Mouse (Mus musculus) common myeloid progenitor, adult 5-6 weeks (primary cell): ENCODE data around the gene Ccsap. TPM values are rescaled to one million over a fixed set of nuclear protein-coding genes. Genes with fewer than 3 reads are reported as not detected.

Experiments used
- ATAC-seq: replicated peaks from 2 replicates; pipeline ENCODE4 v1.8.0; 2016; ENCODE audit warnings: low read depth, mild to moderate bottlenecking, moderate TSS enrichment, inconsistent platforms; ENCODE audit not compliant: poor library complexity, severe bottlenecking
- total RNA-seq: library from RNA; stranded (forward); fragments of 200-1000, 187-1606 nt; gene quantifications from 2 replicates; pipeline ENCODE4 v1.2.3, GENCODE M21; 2017

Gene Ccsap
- total RNA-seq = 10.6 and 12.2 TPM in 2 replicates

DNA sequence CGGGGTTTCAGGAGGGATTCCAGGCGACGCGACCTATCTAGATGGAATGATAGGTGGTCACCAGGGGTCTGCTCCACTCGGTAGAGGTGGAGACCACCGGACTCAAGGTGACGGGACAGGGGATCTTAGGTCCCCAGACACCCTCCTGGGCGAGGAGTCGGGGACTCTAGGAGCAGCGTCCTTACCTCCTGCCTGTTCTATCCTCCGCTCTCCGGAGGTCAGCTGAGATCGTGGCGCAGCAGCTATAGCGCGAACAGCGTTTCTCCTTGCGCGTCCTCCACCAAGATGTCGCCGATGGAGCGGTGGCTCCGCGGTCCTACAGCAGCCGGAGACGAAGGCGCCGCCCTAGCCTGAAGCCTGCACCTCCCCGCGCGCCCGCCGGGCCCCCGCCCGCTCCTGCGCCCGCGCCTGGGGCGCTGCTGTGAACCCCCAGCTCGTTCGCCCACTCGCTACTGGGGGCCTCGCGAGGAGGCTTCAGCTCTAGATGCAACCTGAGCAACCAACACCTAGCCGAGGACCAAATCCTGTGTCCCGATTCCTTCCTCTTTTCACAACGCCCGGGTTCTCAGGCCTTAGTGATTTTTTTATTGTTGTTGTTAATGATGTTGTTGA, at the start of gene Ccsap:
Gene Ccsap (minus strand): TSS at position 562 of the 612 bp plus-strand sequence.
- ATAC-seq = peak; percentile 43

GRCm38 (mm10) chr8:123907604-123908003, 47.6 kb upstream of the Ccsap start:
- no peak for ATAC-seq

DNA sequence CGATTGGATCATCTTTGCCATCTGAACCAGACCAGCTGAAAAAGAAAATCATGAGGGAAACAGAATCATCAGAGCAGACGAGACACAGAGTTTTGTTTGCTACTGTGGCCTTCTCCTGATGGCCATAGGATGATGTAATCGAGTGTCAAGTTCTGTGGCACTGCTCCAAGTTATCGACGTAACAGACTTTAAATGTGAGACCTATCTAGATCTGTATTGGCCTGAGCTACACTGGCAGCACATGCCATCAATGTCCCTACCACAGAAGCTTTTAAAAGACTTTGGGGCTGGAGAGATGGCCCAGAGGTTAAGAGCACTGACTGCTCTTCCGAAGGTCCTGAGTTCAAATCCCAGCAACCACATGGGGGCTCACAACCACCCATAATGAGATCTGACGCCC, 42.6 kb upstream of the Ccsap start:
- ATAC-seq = no peak

DNA sequence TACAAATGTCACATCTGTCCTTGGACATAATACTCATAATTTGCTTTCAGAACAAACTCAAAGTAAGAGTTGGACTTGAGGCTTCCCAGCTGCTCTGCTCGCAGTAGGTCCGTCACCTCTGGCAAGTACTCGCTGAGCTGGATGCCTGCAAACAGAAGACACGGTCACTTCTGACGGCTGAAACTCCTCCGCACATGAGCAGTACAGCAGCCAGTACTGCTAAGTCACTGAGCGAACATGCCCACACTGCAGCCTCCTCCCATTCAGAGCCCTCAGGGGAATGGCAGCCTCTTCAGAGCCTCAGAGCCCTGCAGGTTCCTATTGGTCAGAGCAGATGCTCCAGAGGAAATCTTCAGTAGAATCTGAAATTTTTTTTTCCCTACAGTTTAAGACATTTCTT, 39.4 kb upstream of the Ccsap start:
- no peak for ATAC-seq

- ATAC-seq = no peak
These were observed 38.6 kb upstream of the Ccsap start for GRCm38 (mm10) chr8:123898576-123898975.

GRCm38 (mm10) chr8:123896774-123897173, 36.8 kb upstream of the Ccsap start:
- ATAC-seq = no peak

DNA sequence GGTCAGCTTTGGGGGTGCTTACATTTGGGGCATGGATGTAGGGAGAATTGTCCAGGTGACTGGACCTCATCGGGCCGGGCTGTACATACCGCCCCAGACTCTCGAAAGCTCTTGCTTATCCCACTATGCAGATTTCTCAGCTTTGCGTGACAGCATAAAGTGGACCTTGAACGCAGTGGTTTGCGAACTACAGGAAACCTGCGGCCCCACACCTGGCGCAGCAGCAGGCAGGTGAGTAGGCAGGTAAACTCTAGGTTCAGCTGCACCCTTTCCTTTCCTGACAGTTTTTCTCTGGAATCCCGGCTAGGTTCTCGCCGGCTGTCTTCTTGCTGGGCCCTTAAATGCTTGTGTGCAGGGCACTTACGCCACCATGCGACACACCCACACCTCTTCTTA, 36.4 kb upstream of the Ccsap start:
- ATAC-seq = no peak

DNA sequence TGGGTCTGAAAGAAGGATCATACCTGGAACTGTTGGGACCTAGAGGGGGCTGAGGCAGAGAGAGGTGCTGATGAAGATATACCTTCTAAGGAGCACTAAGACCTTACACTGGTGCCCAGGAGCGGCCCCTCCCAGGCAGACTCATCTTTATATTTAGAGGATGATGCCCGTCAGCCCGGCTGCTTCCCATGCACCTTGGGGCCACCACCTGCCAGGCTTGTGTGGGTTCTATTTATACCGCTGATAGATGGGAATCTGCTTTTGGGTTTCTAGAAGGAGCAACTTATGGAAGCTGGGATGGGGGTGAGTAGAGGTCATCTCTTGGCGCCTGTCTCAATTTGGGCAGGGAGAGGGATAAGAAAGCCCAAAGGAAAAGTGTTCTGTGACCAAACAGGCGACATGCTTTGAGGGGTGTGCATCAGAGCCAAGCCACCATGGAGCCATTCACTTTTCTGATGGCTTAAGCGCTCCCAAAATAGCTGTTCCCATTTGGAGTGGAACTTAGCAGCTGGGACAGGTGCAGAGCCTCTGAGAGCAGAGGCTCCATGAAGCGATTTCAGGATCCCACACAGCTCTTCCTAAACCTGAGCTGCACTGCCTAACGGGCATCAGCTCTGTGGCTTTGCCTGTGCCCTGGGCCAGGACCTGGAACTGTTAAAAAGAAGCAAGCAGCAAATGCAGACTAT, 35.8 kb upstream of the Ccsap start:
- no peak for ATAC-seq

DNA sequence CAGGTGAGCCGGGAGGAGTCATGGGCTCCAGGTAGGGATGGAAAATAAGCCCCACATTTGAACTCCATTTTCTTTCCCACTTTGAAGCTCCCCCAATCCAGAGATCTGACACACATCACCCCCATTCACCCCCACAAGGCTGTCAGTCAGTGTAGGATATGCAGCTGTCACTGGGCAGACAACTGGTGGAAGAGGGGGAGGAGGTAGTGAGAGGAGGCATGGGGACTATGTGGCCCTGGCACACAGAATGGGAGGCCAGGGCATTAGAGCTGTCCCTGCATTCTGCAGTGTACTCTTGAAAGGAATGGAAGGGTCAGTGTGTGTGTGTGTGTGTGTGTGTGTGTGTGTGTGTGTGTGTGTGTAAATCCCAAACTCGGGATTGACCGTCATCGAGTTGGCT, 35.2 kb upstream of the Ccsap start:
- no peak for ATAC-seq

GRCm38 (mm10) chr8:123894502-123895097, 34.6 kb upstream of the Ccsap start, which contains the start of gene Acta1:
Gene Acta1 (minus strand): TSS chr8:123894751.
- ATAC-seq = no peak

DNA sequence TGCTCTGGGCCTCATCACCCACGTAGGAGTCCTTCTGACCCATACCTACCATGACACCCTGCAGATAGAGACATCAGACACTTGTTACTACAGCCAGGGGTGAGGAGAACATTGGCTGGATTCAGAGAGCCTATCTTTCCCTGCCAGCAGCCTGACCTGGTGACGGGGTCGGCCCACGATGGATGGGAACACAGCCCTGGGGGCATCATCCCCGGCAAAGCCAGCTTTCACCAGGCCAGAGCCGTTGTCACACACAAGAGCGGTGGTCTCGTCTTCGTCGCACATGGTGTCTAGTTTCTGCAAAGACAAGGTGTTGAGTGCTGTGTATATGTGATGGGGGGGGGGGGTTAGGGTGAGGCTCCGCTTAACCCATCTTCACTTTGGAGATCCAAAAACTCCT, 33.4 kb upstream of the Ccsap start:
- ATAC-seq = no peak

DNA sequence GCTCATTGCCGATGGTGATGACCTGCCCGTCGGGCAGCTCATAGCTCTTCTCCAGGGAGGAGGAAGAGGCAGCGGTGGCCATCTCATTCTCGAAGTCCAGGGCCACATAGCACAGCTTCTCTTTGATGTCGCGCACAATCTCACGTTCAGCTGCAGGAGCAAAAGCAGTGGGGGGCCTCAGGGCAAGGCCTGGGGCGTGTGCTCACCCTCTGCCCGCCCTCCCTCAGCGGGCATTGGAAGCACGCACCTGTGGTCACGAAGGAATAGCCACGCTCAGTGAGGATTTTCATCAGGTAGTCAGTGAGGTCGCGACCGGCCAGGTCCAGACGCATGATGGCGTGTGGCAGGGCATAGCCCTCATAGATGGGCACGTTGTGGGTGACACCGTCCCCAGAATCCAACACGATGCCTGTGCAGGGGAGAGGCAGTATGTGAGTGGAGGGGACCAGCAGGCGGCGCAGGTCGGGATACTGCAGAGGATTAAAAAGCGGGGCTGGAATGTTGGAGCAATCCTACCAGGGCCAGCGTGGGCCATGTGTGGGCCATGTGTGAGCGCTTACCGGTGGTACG, 32.7 kb upstream of the Ccsap start:
- ATAC-seq = no peak

- no peak for ATAC-seq
These were observed 32.0 kb upstream of the Ccsap start for GRCm38 (mm10) chr8:123891883-123892585.

- ATAC-seq = peak; percentile 82
These were observed 31.3 kb upstream of the Ccsap start for GRCm38 (mm10) chr8:123891271-123891670.

GRCm38 (mm10) chr8:123889797-123890196, 29.8 kb upstream of the Ccsap start:
- no peak for ATAC-seq

DNA sequence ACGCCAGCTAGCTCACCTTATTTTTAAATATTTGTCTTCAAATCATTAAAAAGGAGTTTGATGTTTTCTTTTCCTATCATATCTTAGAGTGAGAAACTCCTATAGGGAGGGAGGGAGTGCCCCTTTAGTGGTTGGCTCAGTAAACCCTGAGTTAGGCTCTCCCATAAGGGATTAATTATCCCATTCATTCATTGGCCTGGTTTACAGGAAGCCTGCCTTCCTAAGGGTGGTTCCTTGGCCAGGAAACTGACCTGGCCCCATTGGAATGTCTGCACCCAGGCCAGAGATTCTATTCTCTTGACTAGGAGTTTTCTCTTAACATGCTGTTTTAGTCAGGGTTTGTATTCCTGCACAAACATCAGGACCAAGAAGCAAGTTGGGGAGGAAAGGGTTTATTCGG, 27.9 kb upstream of the Ccsap start:
- no peak for ATAC-seq

DNA sequence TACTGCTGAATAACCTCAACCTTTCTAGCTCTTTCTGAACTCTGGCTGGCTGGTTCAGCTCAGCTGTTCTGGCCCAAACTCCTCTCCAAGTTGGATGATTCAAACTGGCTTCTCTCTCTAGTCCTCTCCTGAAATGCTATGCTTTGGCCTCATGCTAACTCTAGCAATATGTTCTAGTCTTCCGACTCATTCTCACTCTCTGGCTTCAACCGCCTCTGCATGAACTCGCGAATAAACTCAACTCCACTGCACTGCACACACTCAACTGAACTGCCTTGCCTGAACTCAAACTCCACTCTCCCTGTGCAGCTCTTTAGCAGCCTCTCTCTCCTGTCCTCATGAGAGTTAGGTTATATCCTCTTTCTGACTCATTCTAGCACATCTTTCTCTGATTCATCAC, 27.2 kb upstream of the Ccsap start:
- ATAC-seq = no peak

GRCm38 (mm10) chr8:123884721-123885565, 24.9 kb upstream of the Ccsap start:
- no peak for ATAC-seq

GRCm38 (mm10) chr8:123883094-123883493, 23.1 kb upstream of the Ccsap start:
- ATAC-seq = no peak

DNA sequence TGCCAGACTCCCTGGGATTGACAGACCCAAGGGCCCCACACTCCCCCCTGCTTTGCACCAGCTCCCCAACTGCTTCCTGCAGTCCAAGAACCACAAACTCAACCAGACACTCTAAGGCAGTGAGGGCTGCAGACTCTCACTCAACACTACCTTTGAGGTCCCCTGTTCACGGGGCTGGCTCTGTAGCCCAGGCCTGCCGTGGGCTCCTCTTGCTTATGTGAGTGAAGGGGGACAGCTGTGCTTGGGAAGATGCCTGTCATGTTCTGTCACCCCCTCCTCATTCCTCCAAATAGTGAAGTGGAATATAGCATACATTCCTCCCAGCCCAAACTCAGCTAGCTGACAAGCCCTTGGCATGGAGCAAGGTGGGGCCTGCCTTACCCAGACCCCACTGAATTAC, 22.4 kb upstream of the Ccsap start:
- no peak for ATAC-seq
